28 mouse cellular contexts compared by ENCODE assay signal in genomic region chr4:140015916-140016315, GRCm38 (mm10). TPM values are rescaled to one million over a fixed set of nuclear protein-coding genes. Genes with fewer than 3 reads are reported as not detected.
"Had no signal": no experiment of that assay in that cellular context is flagged by ENCODE, and none has a peak within 500 bp of the region (broad histone marks: within the 10 kb centered on the region; RNA-seq: fewer than 3 reads in every experiment).

No protein-coding gene starts in this region.

- H3K4me2 ChIP-seq: heart, embryonic 12.5 days; hindbrain, embryonic 12.5 days; hindbrain, embryonic 14.5 days; intestine, embryonic 15.5 days; limb, embryonic 13.5 days; liver, embryonic 11.5 days; liver, embryonic 13.5 days; liver, embryonic 15.5 days had no signal

- H3K9ac ChIP-seq: heart, embryonic 12.5 days; hindbrain, embryonic 12.5 days; hindbrain, embryonic 14.5 days; intestine, embryonic 15.5 days; limb, embryonic 13.5 days; liver, embryonic 13.5 days; liver, embryonic 15.5 days had no signal

- H3K4me1 ChIP-seq: heart, embryonic 10.5 days; heart, embryonic 12.5 days; intestine, embryonic 15.5 days; liver, embryonic 13.5 days; liver, embryonic 15.5 days had no signal

- H3K9me3 ChIP-seq: heart, embryonic 10.5 days; heart, embryonic 12.5 days; hindbrain, embryonic 10.5 days; hindbrain, embryonic 12.5 days; intestine, embryonic 15.5 days; limb, embryonic 13.5 days; liver, embryonic 13.5 days; liver, embryonic 15.5 days had no signal

- ATAC-seq: hindbrain, embryonic 16.5 days; inflammation-experienced regulatory T-cells, adult 6 months; intestine, embryonic 15.5 days; intestine, postnatal 0 days had no signal

- H3K27ac ChIP-seq: gastrocnemius, adult 2 months; heart, embryonic 10.5 days; hindbrain, embryonic 10.5 days; hindbrain, embryonic 12.5 days; hindbrain, embryonic 14.5 days; intestine, embryonic 15.5 days; layer of hippocampus, adult 2 months; left cerebral cortex, adult 2 months; limb, embryonic 13.5 days; liver, embryonic 13.5 days; liver, embryonic 15.5 days had no signal

- H3K4me3 ChIP-seq: gastrocnemius, adult 2 months; heart, embryonic 10.5 days; heart, embryonic 12.5 days; hindbrain, embryonic 10.5 days; hindbrain, embryonic 12.5 days; intestine, embryonic 15.5 days; layer of hippocampus, adult 2 months; left cerebral cortex, adult 2 months; limb, embryonic 13.5 days; liver, embryonic 13.5 days; liver, embryonic 15.5 days had no signal

- H3K36me3 ChIP-seq: heart, embryonic 10.5 days; heart, embryonic 12.5 days; hindbrain, embryonic 10.5 days; hindbrain, embryonic 12.5 days; intestine, embryonic 15.5 days; limb, embryonic 13.5 days; liver, embryonic 13.5 days; liver, embryonic 15.5 days had no signal

- DNase-seq: gastrocnemius, adult 2 months; gastrocnemius, postnatal 10 days; gastrocnemius, postnatal 25 days; heart, adult 18-20 months; heart, postnatal 10 days; heart, postnatal 4 days; kidney, adult 18-20 months; kidney, adult 8-10 months; kidney, postnatal 10 days; kidney, postnatal 25 days; kidney, postnatal 4 days; liver; liver, embryonic 13.5 days had no signal

- H3K27me3 ChIP-seq: intestine, embryonic 15.5 days; liver, embryonic 13.5 days; liver, embryonic 15.5 days had no signal

RNA-seq across cellular contexts. Expression of gene Klhdc7a, which starts 48.1 kb away (rescaled TPM):
- polyA plus RNA-seq: heart, embryonic 14.5 days had no signal
